Mouse (Mus musculus) urinary bladder, postnatal 10 days (tissue): ENCODE measurements around the gene Cblb.

Source experiments
- DNase-seq: peaks from one replicate; pipeline ENCODE4 v3.0.0; 2022; ENCODE audit warnings: low spot score

Cblb gene

DNA sequence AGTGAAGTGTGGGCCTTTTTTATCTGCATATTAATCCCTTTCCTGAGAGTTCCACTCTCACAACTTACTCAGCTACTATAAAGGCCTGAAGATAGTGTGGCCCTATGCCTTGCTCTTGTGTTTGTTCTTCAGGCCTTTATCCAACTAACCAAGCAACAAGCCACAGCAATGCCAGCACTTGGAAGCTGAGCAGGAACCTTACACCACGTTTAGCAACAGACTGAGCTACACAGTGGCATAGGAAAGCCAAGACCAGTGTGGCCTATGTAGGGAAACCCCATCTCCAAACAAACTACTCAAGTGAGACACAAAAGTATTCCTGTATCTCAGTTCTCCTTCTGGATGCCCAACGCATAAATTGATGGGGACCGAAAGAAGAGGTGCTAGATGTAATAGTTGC is 163.8 kb downstream of the Cblb start:
- no peak for DNase-seq

DNA sequence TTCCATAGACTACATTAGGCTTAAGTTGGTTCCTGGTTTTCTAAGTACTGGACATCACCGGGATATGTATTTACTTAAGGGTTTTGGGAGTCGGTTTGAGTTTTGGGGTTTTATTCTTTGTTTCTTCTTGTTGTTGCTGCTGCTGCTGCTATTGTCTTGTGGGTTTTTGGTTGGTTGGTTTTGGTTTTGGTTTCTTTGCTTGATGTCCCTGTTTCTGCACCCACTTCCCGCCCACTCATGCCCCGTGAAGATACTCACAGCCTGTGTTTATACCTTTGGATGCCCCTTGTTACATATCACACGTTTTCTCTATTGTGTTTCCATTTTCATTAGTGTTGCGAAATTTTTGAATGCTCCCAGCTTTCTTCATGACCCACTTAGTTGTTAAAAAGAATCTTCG is 169.1 kb downstream of the Cblb start:
- DNase-seq: no peak

GRCm38 (mm10) chr16:52210844-52211606 is 180.0 kb downstream of the Cblb start:
- DNase-seq: no peak

- DNase-seq: no peak
These were observed 188.0 kb downstream of the Cblb start for GRCm38 (mm10) chr16:52219069-52219468.

- no peak for DNase-seq
These were observed 191.9 kb downstream of the Cblb start for GRCm38 (mm10) chr16:52222896-52223295.

GRCm38 (mm10) chr16:52229446-52229845 is 198.4 kb downstream of the Cblb start:
- DNase-seq: no peak

- no peak for DNase-seq
These were observed 198.9 kb downstream of the Cblb start for GRCm38 (mm10) chr16:52229930-52230329.

DNA sequence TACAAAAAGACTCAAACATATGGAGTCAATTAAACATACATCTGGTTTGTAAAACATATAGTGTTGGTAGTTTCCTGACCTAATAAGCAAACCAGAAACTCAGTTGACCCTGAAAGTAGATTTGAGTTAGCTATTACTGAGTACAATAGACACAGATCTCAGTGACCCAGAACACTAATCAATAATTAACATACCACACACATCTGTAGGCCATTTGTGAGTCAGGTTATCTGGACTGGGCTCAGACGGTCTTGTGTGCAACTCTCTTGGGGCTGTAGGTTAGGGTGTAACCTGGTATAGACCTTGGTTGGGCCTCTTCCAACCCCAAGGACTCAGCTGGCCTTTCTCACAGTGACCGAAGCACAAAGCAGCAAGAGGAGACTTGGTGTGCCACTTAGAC is 211.1 kb downstream of the Cblb start:
- DNase-seq: no peak

GRCm38 (mm10) chr16:52243421-52243973 is 212.5 kb downstream of the Cblb start:
- DNase-seq: no peak

DNA sequence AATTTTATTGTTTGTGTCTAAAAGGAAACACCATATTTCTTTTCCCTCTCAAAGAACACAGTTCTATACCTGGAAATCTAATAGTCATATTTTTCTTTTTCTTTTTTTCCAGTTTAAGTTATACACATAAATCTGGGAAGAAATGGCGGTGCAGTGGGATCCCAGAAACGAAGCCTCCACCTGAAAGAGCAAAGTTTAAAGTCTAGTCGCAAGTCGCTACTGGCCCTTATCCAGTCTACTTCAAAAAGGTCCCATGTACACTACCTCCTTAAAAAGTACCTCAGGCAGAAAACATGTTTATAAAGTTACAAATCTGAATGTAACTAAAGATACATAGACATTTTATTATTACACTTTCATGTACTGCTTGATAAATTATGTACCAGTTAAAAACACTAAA is 219.2 kb downstream of the Cblb start:
- no peak for DNase-seq

DNA sequence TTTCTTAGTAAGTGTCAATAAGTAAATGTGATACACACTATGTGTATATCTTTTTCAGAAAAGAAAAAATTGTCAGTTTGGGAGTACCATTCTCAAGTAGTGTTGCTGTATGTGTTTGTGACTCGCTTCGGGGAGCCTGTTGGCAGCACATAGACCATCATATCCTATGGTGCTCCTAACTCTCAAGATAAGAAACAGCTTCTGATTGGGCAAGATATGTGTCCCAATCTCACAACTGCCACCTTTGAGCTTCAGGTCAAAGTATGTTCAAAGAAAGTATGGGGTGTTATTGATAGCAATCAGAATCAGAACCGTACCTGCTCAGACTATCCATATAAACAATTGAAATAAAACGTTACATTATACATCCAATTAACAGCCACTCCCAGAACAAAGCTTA is 219.9 kb downstream of the Cblb start:
- DNase-seq: no peak
